Mouse (Mus musculus) brain, embryonic 14.5 days (tissue): ENCODE measurements at regions not wholly inside any gene's neighbourhood (a gene's known extent, or its start where the extent isn't known, plus 50 kb on each side); places are given as distances from the start of the nearest gene placed in this dataset.

Experiments
- CTCF ChIP-seq: fragments of 200-500 bp; IDR thresholded peaks from 2 replicates; pipeline ENCODE4 v1.5.1; 2012; ENCODE audit warnings: inconsistent platforms, mild to moderate bottlenecking, moderate library complexity, borderline replicate concordance; ENCODE audit not compliant: insufficient read depth, insufficient read length; ENCODE audit errors: extremely low read depth
- POLR2A ChIP-seq: fragments of 200-500 bp; IDR thresholded peaks from 2 replicates; pipeline ENCODE4 v1.6.1; 2012; ENCODE audit warnings: mild to moderate bottlenecking, inconsistent platforms, borderline replicate concordance; ENCODE audit not compliant: poor library complexity, insufficient read depth, insufficient read length, severe bottlenecking; ENCODE audit errors: extremely low read depth

DNA sequence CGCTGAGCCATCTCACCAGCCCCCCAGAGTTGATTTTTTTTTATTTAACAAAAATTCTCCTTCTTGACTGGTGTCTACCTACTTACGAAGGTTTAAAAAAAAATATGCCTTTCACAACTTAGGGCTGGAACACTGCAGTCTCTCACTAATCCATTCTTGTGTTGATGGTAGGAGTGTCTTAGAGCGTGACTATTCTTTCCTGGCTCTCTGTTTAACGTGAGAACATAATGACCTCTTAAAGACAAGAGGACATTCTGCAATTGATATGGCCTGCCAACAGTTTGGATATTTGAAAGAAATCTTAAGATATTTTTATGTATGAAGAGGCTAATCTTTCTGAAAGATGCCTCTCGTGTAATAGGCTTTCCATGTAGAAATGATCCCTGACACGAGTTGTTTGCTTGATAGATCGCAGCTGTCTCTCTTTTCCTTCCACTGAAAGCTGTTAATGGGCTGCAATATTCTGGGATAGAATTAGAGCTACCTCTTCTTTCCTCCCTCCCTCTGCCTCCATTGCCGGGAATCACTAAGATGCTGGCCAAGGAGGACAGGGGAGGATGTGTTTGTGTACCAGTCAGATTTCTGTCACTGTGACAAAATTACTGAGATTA lies 101.2 kb upstream of the Adra1d start:
- TF ChIP-seq POLR2A (no peak), CTCF (no peak)
